Mouse (Mus musculus) MEL (cell line): Measurements from ENCODE around the gene Kansl1. TPM values are rescaled to one million over a fixed set of nuclear protein-coding genes. Genes with fewer than 3 reads are reported as not detected.

ENCODE experiments used
- DNase-seq: peaks from one replicate; pipeline ENCODE4 v3.0.0; 2011; ENCODE audit warnings: low read depth, low spot score
- H3K27ac ChIP-seq: 2 replicates; pipeline ENCODE4 v1.5.1; 2012; ENCODE audit warnings: low read depth, mild to moderate bottlenecking, control low read depth, low read length, moderate library complexity; ENCODE audit not compliant: control insufficient read depth
- H3K27me3 ChIP-seq, 2 experiments: fragments of 150-350 bp in 1 of 2; sonication (generic) in 1 of 2; 2 replicates each; pipeline ENCODE4 v1.6.1; 2012; ENCODE audit warnings: low read length in 2 of 2, mild to moderate bottlenecking in 2 of 2, improper control_type of control experiment in 1 of 2, moderate library complexity in 1 of 2; ENCODE audit not compliant: insufficient read depth in 2 of 2, control insufficient read depth in 1 of 2
- H3K36me3 ChIP-seq, 2 experiments: 2 replicates each; pipeline ENCODE4 v1.6.1; 2012 to 2014; ENCODE audit warnings: low read length in 2 of 2, improper control_type of control experiment in 1 of 2, inconsistent platforms in 1 of 2, mild to moderate bottlenecking in 1 of 2; ENCODE audit not compliant: insufficient read depth in 2 of 2, control insufficient read depth in 1 of 2
- H3K4me1 ChIP-seq, 2 experiments: fragments of 150-350 bp in 1 of 2; sonication (generic) in 1 of 2; 2 replicates each; pipeline ENCODE4 v1.6.1; 2012; ENCODE audit warnings: low read length in 2 of 2, improper control_type of control experiment in 1 of 2, mild to moderate bottlenecking in 1 of 2; ENCODE audit not compliant: insufficient read depth in 2 of 2, control insufficient read depth in 1 of 2
- H3K4me3 ChIP-seq, 2 experiments: fragments of 150-350 bp in 1 of 2; sonication (generic) in 1 of 2; 2 replicates each; pipeline ENCODE4 v1.5.1; 2012; ENCODE audit warnings: low read depth in 2 of 2, low read length in 2 of 2, mild to moderate bottlenecking in 2 of 2, moderate library complexity in 2 of 2, control low read depth in 1 of 2, improper control_type of control experiment in 1 of 2; ENCODE audit not compliant: control insufficient read depth in 1 of 2, insufficient read depth in 1 of 2
- H3K79me2 ChIP-seq: 2 replicates; pipeline ENCODE4 v1.6.1; 2012; ENCODE audit warnings: mild to moderate bottlenecking, low read length, moderate library complexity; ENCODE audit not compliant: control insufficient read depth, poor library complexity, insufficient read depth
- H3K9ac ChIP-seq: 2 replicates; pipeline ENCODE4 v1.6.1; 2012; ENCODE audit warnings: low read depth, mild to moderate bottlenecking, control low read depth, low read length, moderate library complexity; ENCODE audit not compliant: control insufficient read depth, poor library complexity, severe bottlenecking
- H3K9me3 ChIP-seq: fragments of 150-350 bp; sonication (generic); replicated peaks from 2 replicates; pipeline ENCODE4 v1.6.1; 2012; ENCODE audit warnings: mild to moderate bottlenecking, low read length, improper control_type of control experiment, moderate library complexity; ENCODE audit not compliant: insufficient read depth
- BHLHE40 ChIP-seq: IDR thresholded peaks from 2 replicates; pipeline ENCODE4 v1.6.1; 2012; ENCODE audit warnings: low read depth, mild to moderate bottlenecking, inconsistent platforms, low read length, improper control_type of control experiment, borderline replicate concordance
- CHD1 ChIP-seq: IDR thresholded peaks from 2 replicates; pipeline ENCODE4 v1.6.1; 2012; ENCODE audit warnings: low read depth, mild to moderate bottlenecking, inconsistent platforms, low read length, improper control_type of control experiment
- CHD2 ChIP-seq: IDR thresholded peaks from 2 replicates; pipeline ENCODE4 v1.6.1; 2011; ENCODE audit warnings: low read length, improper control_type of control experiment
- CTCF ChIP-seq, 3 experiments: IDR thresholded peaks in 2 of 3; conservative IDR thresholded peaks in 1 of 3; 2 replicates each; pipeline ENCODE4 v1.5.1; 2011 to 2012; ENCODE audit warnings: low read length in 3 of 3, low read depth in 2 of 3, mild to moderate bottlenecking in 2 of 3, improper control_type of control experiment in 1 of 3, inconsistent platforms in 1 of 3, mixed read lengths in 1 of 3, moderate library complexity in 1 of 3; ENCODE audit not compliant: control insufficient read depth in 1 of 3, insufficient read depth in 1 of 3, poor library complexity in 1 of 3, severe bottlenecking in 1 of 3
- E2F4 ChIP-seq: IDR thresholded peaks from 2 replicates; pipeline ENCODE4 v1.6.1; 2011; ENCODE audit warnings: low read depth, low read length, improper control_type of control experiment, borderline replicate concordance
- ELF1 ChIP-seq: IDR thresholded peaks from 2 replicates; pipeline ENCODE4 v1.6.1; 2014; ENCODE audit warnings: low read depth, mild to moderate bottlenecking, inconsistent platforms, low read length, improper control_type of control experiment, moderate library complexity
- EP300 ChIP-seq, 2 experiments: IDR thresholded peaks; 2 replicates each; pipeline ENCODE4 v1.6.1; 2011; ENCODE audit warnings: improper control_type of control experiment in 2 of 2, low read length in 2 of 2, low read depth in 1 of 2, mild to moderate bottlenecking in 1 of 2
- ETS1 ChIP-seq: IDR thresholded peaks from 2 replicates; pipeline ENCODE4 v1.6.1; 2012; ENCODE audit warnings: low read depth, mild to moderate bottlenecking, inconsistent platforms, low read length, improper control_type of control experiment, moderate library complexity
- GABPA ChIP-seq: IDR thresholded peaks from 2 replicates; pipeline ENCODE4 v1.6.1; 2012; ENCODE audit warnings: low read depth, mild to moderate bottlenecking, inconsistent platforms, low read length, improper control_type of control experiment, moderate library complexity
- GATA1 ChIP-seq: IDR thresholded peaks from 2 replicates; pipeline ENCODE4 v1.6.1; 2011; ENCODE audit warnings: low read depth, low read length, improper control_type of control experiment
- HCFC1 ChIP-seq: IDR thresholded peaks from 2 replicates; pipeline ENCODE4 v1.6.1; 2012; ENCODE audit warnings: low read depth, mild to moderate bottlenecking, inconsistent platforms, low read length, improper control_type of control experiment, moderate library complexity
- JUND ChIP-seq: IDR thresholded peaks from 2 replicates; pipeline ENCODE4 v1.6.1; 2011; ENCODE audit warnings: low read depth, mild to moderate bottlenecking, improper control_type of control experiment, low read length
- KAT2A ChIP-seq: conservative IDR thresholded peaks from 2 replicates; pipeline ENCODE4 v1.6.1; 2012; ENCODE audit warnings: low read depth, low read length, improper control_type of control experiment, inconsistent platforms
- MAFK ChIP-seq: IDR thresholded peaks from 2 replicates; pipeline ENCODE4 v1.6.1; 2011; ENCODE audit warnings: low read depth, mild to moderate bottlenecking, low read length, improper control_type of control experiment, borderline replicate concordance
- MAX ChIP-seq: IDR thresholded peaks from 2 replicates; pipeline ENCODE4 v1.6.1; 2011; ENCODE audit warnings: low read length, improper control_type of control experiment
- MAZ ChIP-seq: IDR thresholded peaks from 2 replicates; pipeline ENCODE4 v1.6.1; 2012; ENCODE audit warnings: low read depth, mild to moderate bottlenecking, inconsistent platforms, low read length, improper control_type of control experiment
- MEF2A ChIP-seq: IDR thresholded peaks from 2 replicates; pipeline ENCODE4 v1.6.1; 2014; ENCODE audit warnings: low read depth, mild to moderate bottlenecking, inconsistent platforms, low read length, improper control_type of control experiment; ENCODE audit not compliant: poor library complexity, insufficient replicate concordance, severe bottlenecking; ENCODE audit errors: extremely low read depth
- MXI1 ChIP-seq: IDR thresholded peaks from 2 replicates; pipeline ENCODE4 v1.6.1; 2011; ENCODE audit warnings: mild to moderate bottlenecking, low read depth, low read length, improper control_type of control experiment
- MYB ChIP-seq: IDR thresholded peaks from 2 replicates; pipeline ENCODE4 v1.6.1; 2011; ENCODE audit warnings: mild to moderate bottlenecking, low read depth, low read length, improper control_type of control experiment
- MYC ChIP-seq: IDR thresholded peaks from 2 replicates; pipeline ENCODE4 v1.6.1; 2011; ENCODE audit warnings: low read depth, mild to moderate bottlenecking, low read length, improper control_type of control experiment, moderate library complexity
- NELFE ChIP-seq: IDR thresholded peaks from 2 replicates; pipeline ENCODE4 v1.6.1; 2011; ENCODE audit warnings: low read depth, low read length, improper control_type of control experiment
- NRF1 ChIP-seq: IDR thresholded peaks from 2 replicates; pipeline ENCODE4 v1.6.1; 2014; ENCODE audit warnings: low read depth, mild to moderate bottlenecking, inconsistent platforms, low read length, improper control_type of control experiment, moderate library complexity; ENCODE audit not compliant: poor library complexity, insufficient read depth, severe bottlenecking
- POLR2A ChIP-seq, 2 experiments: IDR thresholded peaks; 2 replicates each; pipeline ENCODE4 v1.6.1; 2011 to 2012; ENCODE audit warnings: low read length in 2 of 2, mild to moderate bottlenecking in 2 of 2, control low read depth in 1 of 2, improper control_type of control experiment in 1 of 2, low read depth in 1 of 2, moderate library complexity in 1 of 2; ENCODE audit not compliant: control insufficient read depth in 1 of 2, insufficient read depth in 1 of 2, poor library complexity in 1 of 2
- POLR2AphosphoS2 ChIP-seq: IDR thresholded peaks from 2 replicates; pipeline ENCODE4 v1.6.1; 2011; ENCODE audit warnings: low read length, improper control_type of control experiment
- POLR2AphosphoS5 ChIP-seq: IDR thresholded peaks from 2 replicates; pipeline ENCODE4 v1.6.1; 2012; ENCODE audit warnings: low read depth, borderline replicate concordance, mild to moderate bottlenecking, inconsistent platforms, low read length, moderate library complexity, mixed read lengths
- RAD21 ChIP-seq: IDR thresholded peaks from 2 replicates; pipeline ENCODE4 v1.6.1; 2011; ENCODE audit warnings: mild to moderate bottlenecking, low read depth, low read length, improper control_type of control experiment
- RCOR1 ChIP-seq: IDR thresholded peaks from 2 replicates; pipeline ENCODE4 v1.6.1; 2012; ENCODE audit warnings: low read depth, mild to moderate bottlenecking, inconsistent platforms, low read length, improper control_type of control experiment
- SIN3A ChIP-seq: IDR thresholded peaks from 2 replicates; pipeline ENCODE4 v1.6.1; 2012; ENCODE audit warnings: low read length, improper control_type of control experiment, inconsistent platforms
- SMC3 ChIP-seq: IDR thresholded peaks from 2 replicates; pipeline ENCODE4 v1.6.1; 2011; ENCODE audit warnings: low read depth, low read length, improper control_type of control experiment
- TBP ChIP-seq: IDR thresholded peaks from 2 replicates; pipeline ENCODE4 v1.8.0; 2011; ENCODE audit warnings: low read depth, low read length, improper control_type of control experiment
- TCF12 ChIP-seq: IDR thresholded peaks from 2 replicates; pipeline ENCODE4 v1.6.1; 2014; ENCODE audit warnings: low read depth, mild to moderate bottlenecking, inconsistent platforms, low read length, improper control_type of control experiment, moderate library complexity
- UBTF ChIP-seq: IDR thresholded peaks from 2 replicates; pipeline ENCODE4 v1.6.1; 2012; ENCODE audit warnings: low read depth, mild to moderate bottlenecking, inconsistent platforms, low read length, improper control_type of control experiment, moderate library complexity, borderline replicate concordance; ENCODE audit not compliant: insufficient read depth
- USF1 ChIP-seq: IDR thresholded peaks from 2 replicates; pipeline ENCODE4 v1.6.1; 2014; ENCODE audit warnings: low read depth, mild to moderate bottlenecking, inconsistent platforms, low read length, improper control_type of control experiment, moderate library complexity
- USF2 ChIP-seq, 2 experiments: IDR thresholded peaks; 2 replicates each; pipeline ENCODE4 v1.6.1; 2011 to 2012; ENCODE audit warnings: improper control_type of control experiment in 2 of 2, low read length in 2 of 2, borderline replicate concordance in 1 of 2, inconsistent platforms in 1 of 2, low read depth in 1 of 2, mild to moderate bottlenecking in 1 of 2; ENCODE audit not compliant: insufficient read depth in 1 of 2
- ZC3H11A ChIP-seq: IDR thresholded peaks from 2 replicates; pipeline ENCODE4 v1.6.1; 2012; ENCODE audit warnings: low read depth, mild to moderate bottlenecking, inconsistent platforms, low read length, improper control_type of control experiment
- ZKSCAN1 ChIP-seq: IDR thresholded peaks from 2 replicates; pipeline ENCODE4 v1.6.1; 2012; ENCODE audit warnings: low read depth, mild to moderate bottlenecking, inconsistent platforms, low read length, improper control_type of control experiment, moderate library complexity
- ZMIZ1 ChIP-seq: IDR thresholded peaks from 2 replicates; pipeline ENCODE4 v1.6.1; 2012; ENCODE audit warnings: low read depth, mild to moderate bottlenecking, inconsistent platforms, low read length, improper control_type of control experiment, moderate library complexity
- ZNF384 ChIP-seq: IDR thresholded peaks from 2 replicates; pipeline ENCODE4 v1.6.1; 2012; ENCODE audit warnings: low read depth, mild to moderate bottlenecking, inconsistent platforms, low read length, improper control_type of control experiment
- polyA plus RNA-seq, 2 experiments: library from polyadenylated mRNA; stranded (reverse) in 1 of 2; unstranded in 1 of 2; fragments of >175 nt in 1 of 2; fragments of >200 nt in 1 of 2; gene quantifications; 2 replicates each; pipeline versions ENCODE4 v1.2.1 to v1.2.4; 2012; ENCODE audit warnings: low replicate concordance in 2 of 2, low read depth in 1 of 2; ENCODE audit not compliant: insufficient read length in 2 of 2, insufficient read depth in 1 of 2, missing spikeins in 1 of 2
- total RNA-seq: library from RNA; depleted of rRNA; stranded (reverse); fragments of 300-350 nt; gene quantifications from 2 replicates; pipeline ENCODE4 v1.2.3, GENCODE M21; 2012

The Kansl1 gene
- total and polyA plus RNA-seq, 3 experiments = 14.9 to 76.3 (median 56.4) TPM

DNA sequence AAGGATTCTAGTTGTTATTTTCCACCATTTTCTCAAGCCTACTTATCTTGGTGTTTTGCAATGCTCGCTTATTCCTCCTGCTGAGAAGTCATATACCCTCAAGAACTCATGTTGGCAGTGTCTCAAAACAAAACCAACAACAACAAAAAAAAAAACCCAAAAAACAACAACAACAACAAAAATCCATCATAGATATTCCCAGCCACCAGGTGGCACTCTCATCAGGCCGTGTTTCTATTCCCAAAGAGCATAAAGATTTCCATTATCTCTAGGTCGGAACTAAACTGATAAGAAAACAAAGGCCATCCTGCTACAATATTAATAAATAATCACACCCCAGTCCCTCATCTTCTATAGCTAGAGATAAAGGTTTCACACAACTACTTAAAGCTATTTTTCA lies 121.7 kb downstream of the Kansl1 start:
- H3K4me1 ChIP-seq = no peaks in the 10 kb centered on the region
- H3K79me2 ChIP-seq = no peaks in the 10 kb centered on the region
- H3K27me3 ChIP-seq = no peaks in the 10 kb centered on the region
- no peak overlapping the region for H3K27ac ChIP-seq
- DNase-seq = peak; percentile 54
- H3K36me3 ChIP-seq = peaks cover 3 to 34% of the 10 kb centered on the region in 2 experiments; a peak in 2 of 4 replicates
- no peak overlapping the region for H3K9ac ChIP-seq
- H3K4me3 ChIP-seq = no peak overlapping the region
- H3K9me3 ChIP-seq = no peaks in the 10 kb centered on the region
- TF ChIP-seq MAFK = no peak
- no peak for TF ChIP-seq MYC
- TF ChIP-seq JUND = no peak
- no peak for TF ChIP-seq SIN3A
- TF ChIP-seq GABPA = no peak
- peak; percentile 46 for TF ChIP-seq RAD21
- TF ChIP-seq ZKSCAN1 = peak; percentile 48; the same call in 1 of the 2 replicates
- TF ChIP-seq NELFE = no peak
- no peak for TF ChIP-seq POLR2A (IDR thresholded peaks at IDR 0.05; ENCODE audit: control insufficient read depth in 1 of 2, insufficient read depth in 1 of 2, low read depth in 1 of 2, low read length in 2 of 2, poor library complexity in 1 of 2)
- no peak for TF ChIP-seq MEF2A
- TF ChIP-seq CTCF (IDR thresholded peaks at IDR 0.05 in 2 of 3, conservative IDR thresholded peaks at IDR 0.05 in 1 of 3; ENCODE audit: control insufficient read depth in 1 of 3, insufficient read depth in 1 of 3, low read depth in 2 of 3, low read length in 3 of 3, poor library complexity in 1 of 3, severe bottlenecking in 1 of 3) = peak; percentile 25 to 71 (median 49); a peak in 5 of 6 replicates
- TF ChIP-seq MAX = no peak
- no peak for TF ChIP-seq POLR2AphosphoS5
- peak; percentile 67 for TF ChIP-seq GATA1
- no peak for TF ChIP-seq MYB
- no peak for TF ChIP-seq ZMIZ1
- TF ChIP-seq TCF12 = no peak
- TF ChIP-seq UBTF = no peak
- no peak for TF ChIP-seq CHD2
- peak; percentile 37; the same call in 1 of the 2 replicates for TF ChIP-seq ZC3H11A
- no peak for TF ChIP-seq BHLHE40
- peak; percentile 93 for TF ChIP-seq ZNF384
- no peak for TF ChIP-seq USF2 (IDR thresholded peaks at IDR 0.05; ENCODE audit: borderline replicate concordance in 1 of 2, insufficient read depth in 1 of 2, low read depth in 1 of 2, low read length in 2 of 2)
- no peak for TF ChIP-seq CHD1
- no peak for TF ChIP-seq MAZ
- TF ChIP-seq NRF1 = no peak
- no peak for TF ChIP-seq KAT2A
- no peak for TF ChIP-seq HCFC1
- no peak for TF ChIP-seq EP300 (IDR thresholded peaks at IDR 0.05; ENCODE audit: low read depth in 1 of 2, low read length in 2 of 2)
- TF ChIP-seq RCOR1 = no peak
- no peak for TF ChIP-seq POLR2AphosphoS2
- no peak for TF ChIP-seq ETS1
- no peak for TF ChIP-seq ELF1
- no peak for TF ChIP-seq MXI1
- TF ChIP-seq SMC3 = peak; percentile 83
- no peak for TF ChIP-seq TBP
- TF ChIP-seq USF1 = no peak
- no peak for TF ChIP-seq E2F4
